Mouse (Mus musculus): ENCODE measurements around the gene Kcnt1. TPM values are rescaled to one million over a fixed set of nuclear protein-coding genes. Genes with fewer than 3 reads are reported as not detected.
"Not testable (repeated sequence)": the region's sequence is repeated elsewhere in the genome, so short reads cannot be mapped to it uniquely, and the experiment has no call there.

The Kcnt1 gene
- 0.54 and 1.0 TPM in 2 replicates for polyA plus RNA-seq (2011; ENCODE audit: insufficient read depth, insufficient read length, low read depth, missing spikeins)

DNA sequence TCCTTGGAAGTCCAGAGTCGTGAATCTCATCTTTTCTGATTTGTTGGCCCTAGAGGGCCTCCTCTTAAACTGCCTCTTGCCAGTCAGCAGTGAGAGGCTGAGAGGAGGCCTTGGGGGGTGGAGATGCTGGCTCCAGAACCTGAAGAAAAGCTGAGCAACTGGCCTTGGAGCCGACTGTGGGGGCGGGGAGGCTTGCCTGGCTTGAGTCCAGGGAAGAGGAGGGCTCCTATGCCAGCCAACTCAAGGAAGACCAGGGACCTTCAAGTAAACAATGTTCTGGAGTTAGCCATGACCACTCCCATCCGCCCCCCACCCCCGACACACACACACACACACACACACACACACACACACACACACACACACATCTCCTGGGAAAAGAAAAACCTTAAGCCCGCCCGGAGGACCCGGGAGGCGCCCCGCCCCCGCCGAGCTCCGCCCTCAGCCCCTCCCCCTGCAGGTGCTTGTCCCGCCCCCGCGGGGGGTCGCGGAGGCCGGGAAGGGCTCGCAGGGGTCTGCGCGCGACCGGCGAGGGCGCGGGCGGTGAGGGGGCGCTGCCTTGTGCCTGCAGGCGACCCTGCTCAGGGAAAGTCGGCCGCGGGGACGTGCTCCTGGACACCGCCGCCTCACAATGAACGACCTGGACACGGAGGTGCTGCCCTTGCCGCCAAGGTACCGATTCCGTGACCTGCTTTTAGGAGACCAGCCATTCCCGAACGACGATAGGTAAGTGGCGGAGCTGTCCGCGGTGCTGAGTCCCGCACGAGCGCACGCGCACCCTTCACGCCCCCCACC, at the start of gene Kcnt1:
Gene Kcnt1 (plus strand): TSS at position 398 of the 795 bp plus-strand sequence.
- Histone ChIP-seq H3K27me3 (ENCODE audit: control insufficient read depth, insufficient read depth, low read length, poor library complexity, severe bottlenecking) (no peaks in the 10 kb centered on the region), H3K4me3 (ENCODE audit: low read depth, low read length) (peak within 1 kb of the TSS; percentile 67), H3K9me3 (replicated peaks; ENCODE audit: control insufficient read depth, insufficient read depth, low read length, poor library complexity, severe bottlenecking) (no peaks in the 10 kb centered on the region), H3K9ac (ENCODE audit: low read depth, poor library complexity, severe bottlenecking) (no peak within 1 kb of the TSS), H3K4me1 (ENCODE audit: control insufficient read depth, insufficient read depth, low read length) (peaks cover 3% of the 10 kb centered on the region), H3K27ac (ENCODE audit: insufficient read depth, low read length) (no peak within 1 kb of the TSS), H3K36me3 (ENCODE audit: control insufficient read depth, insufficient read depth, low read length, poor library complexity, severe bottlenecking) (no peaks in the 10 kb centered on the region)
- TF ChIP-seq EP300 (IDR thresholded peaks at IDR 0.05; ENCODE audit: insufficient read depth, low read depth, low read length) (0 out of 2 replicates have a peak, but pooled peaks have one; percentile 25), CTCF (IDR thresholded peaks at IDR 0.05; ENCODE audit: low read depth, low read length) (no peak)

DNA sequence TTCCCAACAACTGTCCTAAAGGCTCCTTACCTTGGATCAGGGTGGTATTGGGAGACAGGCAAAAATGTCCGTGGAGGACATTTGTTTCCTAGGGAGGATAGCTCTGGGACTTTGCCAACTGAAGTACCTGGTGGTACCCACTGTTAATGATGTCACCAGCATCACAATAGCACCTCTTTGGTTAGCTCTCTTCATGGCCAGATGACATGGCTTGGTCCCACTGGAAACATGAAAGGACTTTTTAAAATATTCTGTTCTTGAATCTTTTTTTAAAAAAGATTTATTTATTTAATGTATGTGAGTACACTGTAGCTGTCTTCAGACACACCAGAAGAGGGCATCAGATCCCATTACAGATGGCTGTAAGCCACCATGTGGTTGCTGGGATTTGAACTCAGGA, 47.8 kb upstream of the Kcnt1 start, which contains the start of gene Glt6d1:
Gene Glt6d1 (minus strand): TSS at position 101 of the 400 bp plus-strand sequence.
- not testable (repeated sequence) for H3K4me1 ChIP-seq (ENCODE audit: control insufficient read depth, insufficient read depth, low read length); H3K36me3 ChIP-seq (ENCODE audit: control insufficient read depth, insufficient read depth, low read length, poor library complexity, severe bottlenecking); H3K9ac ChIP-seq (ENCODE audit: low read depth, poor library complexity, severe bottlenecking); H3K4me3 ChIP-seq (ENCODE audit: low read depth, low read length); H3K9me3 ChIP-seq (replicated peaks; ENCODE audit: control insufficient read depth, insufficient read depth, low read length, poor library complexity, severe bottlenecking); H3K27me3 ChIP-seq (ENCODE audit: control insufficient read depth, insufficient read depth, low read length, poor library complexity, severe bottlenecking); H3K27ac ChIP-seq (ENCODE audit: insufficient read depth, low read length)

DNA sequence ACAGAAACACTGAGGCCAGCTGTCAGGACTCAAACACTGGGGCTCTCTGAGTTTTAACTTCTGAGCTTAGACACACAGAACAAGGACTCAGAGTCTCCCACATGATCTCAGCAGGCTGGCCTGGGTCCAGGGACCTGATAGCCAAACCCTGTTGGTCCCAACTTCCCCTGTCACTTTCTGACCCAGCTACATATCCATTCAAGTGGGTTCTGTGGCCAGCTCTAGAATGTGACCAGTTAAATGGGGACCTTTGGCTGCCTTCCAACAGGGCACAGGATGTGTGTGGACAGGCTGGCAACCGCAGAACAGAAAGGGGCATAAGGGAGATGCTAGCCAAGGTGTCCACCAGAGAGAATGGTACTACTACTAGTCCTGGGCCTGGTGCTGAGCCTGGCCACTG, 40.7 kb upstream of the Kcnt1 start, which contains the start of gene Lcn9:
Gene Lcn9 (plus strand): TSS at position 348 of the 400 bp plus-strand sequence.
- no peak for TF ChIP-seq POLR2A (IDR thresholded peaks at IDR 0.05; ENCODE audit: insufficient read depth, low read length)
- no peak within 1 kb of the TSS for H3K9ac ChIP-seq (ENCODE audit: low read depth, poor library complexity, severe bottlenecking)
- H3K27me3 ChIP-seq (ENCODE audit: control insufficient read depth, insufficient read depth, low read length, poor library complexity, severe bottlenecking): no peaks in the 10 kb centered on the region
- no peaks in the 10 kb centered on the region for H3K9me3 ChIP-seq (replicated peaks; ENCODE audit: control insufficient read depth, insufficient read depth, low read length, poor library complexity, severe bottlenecking)
- no peaks in the 10 kb centered on the region for H3K4me1 ChIP-seq (ENCODE audit: control insufficient read depth, insufficient read depth, low read length)
- H3K36me3 ChIP-seq (ENCODE audit: control insufficient read depth, insufficient read depth, low read length, poor library complexity, severe bottlenecking): no peaks in the 10 kb centered on the region
- H3K4me3 ChIP-seq (ENCODE audit: low read depth, low read length): no peak within 1 kb of the TSS
- H3K27ac ChIP-seq (ENCODE audit: insufficient read depth, low read length): no peak within 1 kb of the TSS

DNA sequence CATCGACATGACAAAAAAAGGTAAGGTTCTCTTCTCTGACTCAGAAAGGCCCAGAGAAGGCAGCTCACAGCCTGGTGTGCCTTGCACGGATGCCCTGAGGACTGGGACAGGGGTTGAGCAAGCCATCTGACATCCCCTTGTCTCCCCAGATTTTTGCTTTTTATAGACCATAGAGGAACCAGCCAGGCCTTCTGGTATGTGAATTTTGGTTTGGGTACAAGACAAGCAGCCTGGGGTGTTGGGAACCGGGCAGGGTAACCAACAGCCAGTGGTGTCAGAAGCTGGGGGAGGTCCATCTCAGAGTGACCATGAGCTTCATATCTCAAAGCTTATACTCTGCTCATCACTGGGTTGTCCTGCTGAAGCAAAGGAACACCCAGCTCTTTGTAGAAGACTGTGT, 38.8 kb upstream of the Kcnt1 start:
- TF ChIP-seq EP300 (IDR thresholded peaks at IDR 0.05; ENCODE audit: insufficient read depth, low read depth, low read length) (no peak), CTCF (IDR thresholded peaks at IDR 0.05; ENCODE audit: low read depth, low read length) (no peak), POLR2A (IDR thresholded peaks at IDR 0.05; ENCODE audit: insufficient read depth, low read length) (no peak)
- no peak overlapping the region for H3K9ac ChIP-seq (ENCODE audit: low read depth, poor library complexity, severe bottlenecking)
- H3K4me3 ChIP-seq (ENCODE audit: low read depth, low read length): no peak overlapping the region
- H3K27me3 ChIP-seq (ENCODE audit: control insufficient read depth, insufficient read depth, low read length, poor library complexity, severe bottlenecking): no peaks in the 10 kb centered on the region
- H3K9me3 ChIP-seq (replicated peaks; ENCODE audit: control insufficient read depth, insufficient read depth, low read length, poor library complexity, severe bottlenecking): no peaks in the 10 kb centered on the region
- H3K36me3 ChIP-seq (ENCODE audit: control insufficient read depth, insufficient read depth, low read length, poor library complexity, severe bottlenecking): no peaks in the 10 kb centered on the region
- no peak overlapping the region for H3K27ac ChIP-seq (ENCODE audit: insufficient read depth, low read length)
- H3K4me1 ChIP-seq (ENCODE audit: control insufficient read depth, insufficient read depth, low read length): no peaks in the 10 kb centered on the region

DNA sequence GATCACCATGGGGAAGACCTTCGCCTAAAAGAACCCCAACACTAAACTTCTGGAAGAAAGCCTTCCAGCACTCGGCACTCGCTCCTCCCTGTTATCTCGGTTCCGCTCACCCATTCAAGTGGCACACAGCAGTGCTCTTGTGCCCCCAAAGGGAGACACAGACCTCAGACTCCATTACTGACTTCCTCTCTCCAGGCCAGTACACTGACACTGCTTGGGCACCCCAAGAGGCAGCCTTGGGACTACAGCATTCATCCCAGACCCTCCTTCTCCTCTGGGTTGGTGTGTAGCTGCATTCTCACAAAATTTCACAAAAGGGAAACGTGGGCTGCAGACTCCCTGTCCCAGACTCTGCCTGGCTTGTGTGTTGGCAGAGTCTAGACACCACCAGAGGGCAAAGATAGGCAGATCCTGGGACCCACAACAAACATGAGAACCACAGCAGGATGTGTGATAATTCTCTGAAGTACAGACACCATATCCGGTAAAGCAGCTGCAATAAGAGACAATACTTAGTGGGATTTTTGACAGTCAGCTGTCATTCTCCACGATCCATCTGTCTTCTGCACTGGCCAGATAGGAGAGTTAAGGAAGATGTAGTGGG, 35.1 kb upstream of the Kcnt1 start:
- Histone ChIP-seq H3K36me3 (ENCODE audit: control insufficient read depth, insufficient read depth, low read length, poor library complexity, severe bottlenecking) (no peaks in the 10 kb centered on the region), H3K27ac (ENCODE audit: insufficient read depth, low read length) (no peak overlapping the region), H3K27me3 (ENCODE audit: control insufficient read depth, insufficient read depth, low read length, poor library complexity, severe bottlenecking) (no peaks in the 10 kb centered on the region), H3K9me3 (replicated peaks; ENCODE audit: control insufficient read depth, insufficient read depth, low read length, poor library complexity, severe bottlenecking) (no peaks in the 10 kb centered on the region), H3K4me1 (ENCODE audit: control insufficient read depth, insufficient read depth, low read length) (no peaks in the 10 kb centered on the region), H3K4me3 (ENCODE audit: low read depth, low read length) (no peak overlapping the region), H3K9ac (ENCODE audit: low read depth, poor library complexity, severe bottlenecking) (no peak overlapping the region)
- TF ChIP-seq POLR2A (IDR thresholded peaks at IDR 0.05; ENCODE audit: insufficient read depth, low read length) (no peak), CTCF (IDR thresholded peaks at IDR 0.05; ENCODE audit: low read depth, low read length) (no peak), EP300 (IDR thresholded peaks at IDR 0.05; ENCODE audit: insufficient read depth, low read depth, low read length) (no peak)

DNA sequence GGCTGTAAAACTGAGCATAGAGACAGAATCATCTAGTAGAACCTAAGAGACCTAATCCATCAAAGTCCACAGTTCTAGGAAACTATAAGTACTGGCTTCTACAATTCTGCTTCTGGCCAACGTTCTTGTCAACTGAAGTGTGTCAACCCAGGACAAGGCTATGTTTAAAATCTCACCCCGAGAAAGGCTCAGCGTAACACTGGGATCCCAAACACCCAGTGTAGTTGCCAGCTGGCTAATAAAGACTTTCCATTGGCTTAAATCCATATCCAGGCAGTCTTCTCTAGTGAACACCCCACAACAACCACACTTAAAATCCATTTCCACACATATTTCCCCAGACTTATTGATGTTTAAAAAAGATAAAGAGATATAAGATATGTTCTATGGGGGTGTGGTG, 32.7 kb upstream of the Kcnt1 start:
- Histone ChIP-seq H3K9me3 (replicated peaks; ENCODE audit: control insufficient read depth, insufficient read depth, low read length, poor library complexity, severe bottlenecking) (no peaks in the 10 kb centered on the region), H3K27me3 (ENCODE audit: control insufficient read depth, insufficient read depth, low read length, poor library complexity, severe bottlenecking) (no peaks in the 10 kb centered on the region), H3K4me3 (ENCODE audit: low read depth, low read length) (no peak overlapping the region), H3K9ac (ENCODE audit: low read depth, poor library complexity, severe bottlenecking) (no peak overlapping the region), H3K27ac (ENCODE audit: insufficient read depth, low read length) (no peak overlapping the region), H3K36me3 (ENCODE audit: control insufficient read depth, insufficient read depth, low read length, poor library complexity, severe bottlenecking) (no peaks in the 10 kb centered on the region), H3K4me1 (ENCODE audit: control insufficient read depth, insufficient read depth, low read length) (no peaks in the 10 kb centered on the region)
- no peak for TF ChIP-seq EP300 (IDR thresholded peaks at IDR 0.05; ENCODE audit: insufficient read depth, low read depth, low read length)
- no peak for TF ChIP-seq CTCF (IDR thresholded peaks at IDR 0.05; ENCODE audit: low read depth, low read length)
- TF ChIP-seq POLR2A (IDR thresholded peaks at IDR 0.05; ENCODE audit: insufficient read depth, low read length): no peak

Data from ES-Bruce4 (cell line).